Mouse (Mus musculus) inflammation-experienced regulatory T-cells, adult 6 months (primary cell): Measurements from ENCODE around the gene Ush1g. TPM values are rescaled to one million over a fixed set of nuclear protein-coding genes. Genes with fewer than 3 reads are reported as not detected.

Experiments
- ATAC-seq: one replicate; pipeline ENCODE4 v1.8.0; 2017
- polyA plus RNA-seq, 3 experiments: library from polyadenylated mRNA; unstranded; fragments of 100-300 nt; shearing (Covaris generic); gene quantifications; one replicate each; pipeline ENCODE4 v1.2.1; 2017

Ush1g gene
- polyA plus RNA-seq, 3 experiments from 2014 or later: not detected

DNA sequence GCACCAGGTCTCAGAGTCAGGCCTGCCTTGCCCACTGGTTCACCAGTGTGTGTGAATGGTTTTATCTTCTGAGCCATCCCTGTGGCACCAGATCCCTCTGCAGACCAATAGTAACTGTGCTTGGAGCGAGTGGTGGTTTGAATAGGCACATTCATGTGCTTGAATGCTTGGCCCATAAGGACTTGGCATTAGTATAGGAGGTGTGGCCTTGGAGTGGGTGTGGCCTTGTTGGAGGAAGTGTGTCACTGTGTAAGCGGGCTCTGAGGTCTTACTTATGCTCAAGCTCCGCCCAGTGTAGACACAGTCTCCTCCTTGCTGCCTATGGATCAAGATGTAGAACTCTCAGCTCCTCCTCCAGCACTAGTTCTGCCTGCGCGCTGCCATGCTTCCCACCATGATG is 34.5 kb downstream of the Ush1g start:
- no peak for ATAC-seq

DNA sequence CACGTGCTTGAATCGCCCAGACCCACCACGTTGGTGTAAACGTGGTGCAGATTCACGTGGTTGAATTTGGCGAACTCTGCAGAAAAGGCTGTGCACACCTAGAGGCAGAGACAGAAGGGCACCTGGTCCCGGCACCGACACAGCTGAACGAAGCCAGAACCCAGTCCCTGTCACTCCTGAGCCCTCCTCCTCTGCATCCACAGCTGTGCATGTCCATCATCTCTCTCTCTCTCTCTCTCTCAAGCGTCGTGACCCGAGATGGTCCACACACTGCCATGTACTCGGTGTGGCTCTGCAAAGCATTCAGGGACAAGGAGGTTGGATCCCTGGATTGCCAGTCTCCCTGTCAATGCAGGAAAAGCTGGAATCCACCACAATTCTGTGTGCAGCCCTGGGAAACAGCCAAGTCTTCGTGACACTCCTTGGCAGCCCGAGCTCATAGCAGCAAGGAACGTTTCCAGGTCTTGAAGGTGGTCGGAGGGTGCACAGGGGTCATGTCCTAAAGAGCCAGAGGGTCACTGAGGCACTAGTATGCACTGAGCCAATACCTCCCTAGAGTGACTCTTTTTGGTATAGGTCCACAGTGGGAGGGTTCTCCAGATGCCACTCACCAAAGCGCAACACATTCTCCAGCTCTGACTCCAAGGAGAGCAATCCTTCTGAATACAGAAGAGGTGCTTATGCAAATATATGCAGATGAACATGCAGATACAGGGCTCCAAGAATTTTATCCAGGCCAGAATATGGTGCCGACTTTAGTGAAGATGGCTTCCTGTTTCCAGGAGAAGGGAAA is 35.4 kb downstream of the Ush1g start:
- no peak for ATAC-seq

DNA sequence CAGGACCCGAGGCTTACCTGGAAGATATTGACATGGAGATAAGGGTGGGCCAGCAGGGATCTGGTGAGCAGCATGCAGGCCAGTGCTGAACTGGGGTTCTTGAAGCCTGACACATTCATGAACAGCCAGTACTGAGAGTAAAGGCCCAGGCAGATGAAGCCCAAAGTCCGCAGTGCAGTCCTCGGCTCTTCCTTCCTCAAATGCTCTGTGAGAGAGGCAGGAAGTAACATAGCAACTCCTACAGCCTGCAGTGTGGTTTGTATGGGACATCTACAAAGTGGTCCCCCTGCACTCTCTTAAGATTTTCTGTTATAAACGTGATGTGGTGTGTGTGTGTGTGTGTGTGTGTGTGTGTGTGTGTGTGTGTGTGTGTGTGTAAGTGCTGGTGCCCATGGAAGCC is 36.6 kb downstream of the Ush1g start:
- ATAC-seq: no peak

DNA sequence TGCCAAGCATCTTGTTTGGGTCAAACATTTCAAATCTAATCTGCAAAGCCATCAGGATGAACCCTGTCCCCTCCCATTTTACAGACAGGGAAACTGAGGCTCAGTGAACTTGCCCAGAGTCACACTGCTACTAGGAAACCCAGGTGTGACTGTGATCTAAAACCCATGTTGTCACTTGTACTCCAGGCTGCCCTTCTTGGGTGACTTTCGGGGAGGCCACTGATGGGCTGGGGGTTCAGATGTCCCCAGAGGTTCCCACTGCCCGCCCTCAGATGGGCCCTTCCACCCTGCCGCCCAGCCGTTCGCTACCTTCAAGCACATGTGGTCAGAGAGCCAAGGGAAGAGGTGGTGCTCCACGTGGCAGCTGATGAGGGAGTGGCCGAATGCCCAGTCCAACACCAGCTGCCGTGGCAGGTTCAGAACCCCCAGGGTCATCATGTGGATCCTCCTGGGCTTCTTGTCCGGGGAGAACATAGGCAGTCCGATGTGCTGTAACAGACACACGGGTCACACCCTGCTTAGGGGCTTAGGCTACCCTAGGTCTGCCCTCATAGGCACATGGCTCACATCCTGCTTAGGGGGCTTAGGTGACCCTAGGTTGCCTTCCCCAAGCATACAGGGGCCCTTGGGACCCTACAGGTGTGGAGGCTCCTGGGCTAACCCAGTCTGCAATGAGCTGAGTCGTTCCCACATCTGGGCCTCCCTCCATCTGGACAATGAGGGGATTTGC is 37.8 kb downstream of the Ush1g start:
- no peak for ATAC-seq

DNA sequence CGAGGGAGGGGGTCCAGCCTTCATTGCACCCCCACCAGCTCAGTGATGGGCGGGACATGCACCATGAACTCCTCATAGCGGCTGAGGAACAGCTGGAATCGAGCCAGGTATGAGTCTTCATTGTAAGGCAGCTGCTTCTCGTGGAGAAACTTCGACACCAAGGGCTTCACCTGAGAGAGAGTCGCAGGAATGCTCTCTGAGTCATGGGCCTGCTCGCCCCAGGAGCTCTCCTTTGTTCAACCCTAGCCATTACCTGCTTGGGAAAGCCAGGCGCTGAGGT is 38.4 kb downstream of the Ush1g start:
- ATAC-seq: no peak

DNA sequence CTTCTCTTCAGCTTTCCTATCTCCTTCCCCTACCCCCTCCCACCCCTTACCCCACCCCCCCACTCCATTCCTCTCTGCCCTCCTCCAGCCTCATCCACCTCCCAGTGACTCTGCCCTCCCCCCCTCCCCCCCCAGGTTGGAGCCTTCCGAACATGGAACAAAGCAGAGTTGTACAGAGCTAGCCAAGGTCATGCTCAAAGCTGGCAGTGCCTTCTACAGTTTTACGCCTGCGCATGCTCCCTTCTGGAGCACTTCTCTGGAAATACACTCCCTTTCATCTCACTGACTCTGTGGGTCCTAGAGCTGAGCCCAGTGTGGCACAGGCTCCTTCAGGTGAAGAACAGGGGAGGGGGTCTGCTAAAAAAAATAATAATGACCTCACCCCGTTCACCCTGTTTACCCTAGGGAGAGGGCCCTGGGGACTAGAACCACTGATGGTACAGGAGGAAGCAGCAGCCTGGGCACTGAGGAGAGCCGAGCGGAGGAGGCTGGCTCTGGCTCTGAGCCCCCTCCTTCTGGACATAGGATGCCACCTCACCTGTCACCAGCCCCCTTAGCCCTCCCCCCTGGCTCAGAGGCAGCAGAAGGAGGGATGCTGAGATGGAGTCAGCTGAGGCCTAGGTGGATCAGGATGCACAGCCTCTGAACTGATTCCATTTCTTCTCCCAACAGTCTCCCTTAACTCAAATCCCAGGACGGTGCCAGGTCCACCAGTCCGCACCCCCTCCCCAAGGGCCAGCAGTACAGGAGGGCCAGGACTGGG is 38.9 kb downstream of the Ush1g start:
- ATAC-seq: no peak

DNA sequence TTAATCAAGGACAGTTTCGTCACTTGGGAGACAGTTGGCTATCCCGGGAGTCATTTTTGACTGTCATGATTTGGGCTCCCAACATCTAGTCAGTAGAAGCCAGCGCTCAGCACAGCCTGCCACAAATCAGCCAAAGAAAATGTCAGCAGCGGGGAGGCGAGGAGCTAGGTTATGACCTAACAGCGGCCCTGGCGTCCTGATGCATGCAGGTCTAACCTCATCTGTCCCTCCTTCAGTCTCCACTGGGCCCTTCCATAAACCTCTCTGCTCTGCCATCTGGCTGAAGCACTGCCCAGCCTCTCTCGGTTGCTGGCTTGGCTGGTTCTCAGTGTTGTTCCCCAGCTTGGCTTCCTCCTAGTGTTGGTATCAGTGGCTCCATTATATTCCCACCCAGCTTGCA is 39.5 kb downstream of the Ush1g start:
- no peak for ATAC-seq

DNA sequence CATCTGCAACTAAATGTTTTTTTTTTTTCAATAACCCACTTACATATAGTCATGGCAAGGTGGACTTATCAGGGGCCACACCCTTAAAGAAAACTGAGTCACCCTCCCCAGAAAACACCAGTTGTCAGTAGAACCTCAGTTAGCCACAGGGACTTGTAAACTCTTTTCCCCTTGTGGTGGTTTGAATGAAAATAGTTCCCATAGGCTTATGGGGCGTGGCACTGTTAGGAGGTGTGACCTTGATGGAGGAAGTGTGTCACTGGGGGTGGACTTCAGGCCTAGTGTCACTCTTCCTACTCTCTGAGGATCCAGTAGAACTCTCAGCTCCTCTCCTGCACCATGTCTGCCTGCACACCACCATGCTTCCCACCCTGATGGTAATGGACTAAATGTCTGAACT is 42.1 kb downstream of the Ush1g start:
- ATAC-seq: no peak

DNA sequence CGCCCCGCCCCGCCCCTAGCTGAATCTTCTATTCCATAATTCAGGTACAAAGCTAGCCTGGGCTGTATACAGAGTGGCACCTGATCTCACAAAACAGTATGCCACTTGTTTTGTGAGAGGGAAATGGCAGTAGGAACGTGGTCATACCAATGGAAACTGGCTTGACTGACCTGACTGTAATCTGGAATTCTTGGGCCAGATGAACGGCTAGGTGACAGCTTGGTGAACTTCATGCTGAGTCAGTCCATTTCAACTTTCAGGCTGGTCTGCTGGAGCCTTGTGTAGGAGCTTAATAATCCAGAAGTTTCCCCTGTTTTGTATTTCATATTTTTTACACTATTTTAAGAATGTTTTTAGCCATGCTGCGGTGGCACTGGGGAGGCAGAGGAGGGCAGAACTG is 43.7 kb downstream of the Ush1g start:
- ATAC-seq: no peak

DNA sequence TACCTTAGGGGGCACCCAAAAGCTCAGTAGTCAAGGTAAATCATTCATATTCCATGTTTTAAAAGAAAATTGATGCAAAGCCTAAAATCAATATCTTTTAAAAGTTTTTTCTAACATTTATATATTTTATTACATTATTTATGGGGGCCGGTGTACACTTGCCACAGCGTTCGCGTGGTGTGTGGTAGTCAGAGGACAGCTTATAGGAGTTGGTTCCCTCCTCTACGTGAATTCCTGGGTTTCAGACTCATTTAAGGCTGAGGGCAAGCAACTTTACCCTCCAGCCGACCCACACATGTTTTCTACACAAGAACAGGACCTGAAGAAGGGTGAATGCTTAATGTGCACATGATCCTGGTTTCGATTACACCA is 44.3 kb downstream of the Ush1g start:
- peak; percentile 0 for ATAC-seq

DNA sequence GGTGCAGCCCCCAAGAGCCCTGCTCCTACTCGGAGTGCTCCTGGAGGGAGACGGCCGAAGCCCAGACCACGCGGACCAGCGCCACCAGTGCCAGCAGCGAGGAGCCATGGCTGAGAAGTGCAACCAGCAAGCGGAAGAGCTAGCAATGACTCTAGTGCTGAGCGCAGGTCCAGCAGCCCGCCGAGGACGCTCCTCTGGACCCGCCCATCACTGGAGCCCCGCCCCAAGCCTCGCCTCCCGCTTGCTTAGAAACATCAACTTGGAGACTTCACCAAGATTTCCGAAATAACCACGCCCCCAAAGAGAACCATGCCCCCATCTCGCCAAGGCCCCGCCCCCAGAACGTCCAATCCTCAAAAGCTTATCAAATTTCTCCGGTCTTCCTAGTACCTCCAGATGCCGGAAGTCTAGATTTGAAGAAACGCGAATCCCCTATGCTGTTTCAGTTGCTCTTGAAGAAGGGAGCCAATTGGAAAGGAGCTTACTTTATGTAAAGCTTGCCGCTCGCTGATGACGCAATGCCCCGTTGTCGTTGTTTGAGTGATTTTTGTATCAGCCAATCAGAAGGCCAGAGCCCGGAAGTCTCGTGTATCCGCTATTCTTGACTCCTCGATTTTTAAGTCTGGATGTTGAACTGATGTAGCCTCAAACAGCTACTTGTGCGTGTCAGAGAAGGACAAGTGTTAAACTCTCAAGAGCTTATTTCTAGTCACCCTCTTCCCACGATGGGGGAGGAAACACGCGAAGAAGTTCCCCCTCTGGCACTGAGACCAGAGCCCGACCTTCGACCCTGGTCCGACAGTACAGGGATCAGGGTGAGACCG is 44.8 kb downstream of the Ush1g start, which contains the start of gene Fdxr:
TSS of gene Fdxr (minus strand) at position 271 of the 824 bp plus-strand sequence.
- peak; percentile 94 for ATAC-seq

DNA sequence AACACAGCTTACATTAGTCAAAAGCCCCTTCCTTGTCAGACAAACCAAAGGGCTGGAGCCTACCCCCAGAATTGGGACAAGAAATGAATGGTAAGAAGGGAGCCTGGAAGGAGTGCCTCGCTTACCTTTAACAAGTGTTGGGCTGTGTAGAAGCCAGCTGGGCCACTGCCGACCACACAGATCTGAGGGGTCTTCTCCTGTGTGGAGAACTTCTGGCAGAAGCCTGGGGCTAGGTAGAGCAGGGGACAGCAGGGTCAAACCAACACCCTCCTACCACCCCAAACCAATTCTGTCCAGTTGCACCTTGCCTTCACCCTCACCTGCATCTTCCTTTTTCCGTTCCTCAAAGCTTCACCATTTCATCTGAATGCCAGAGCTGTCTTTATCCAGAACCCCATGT is 45.9 kb downstream of the Ush1g start:
- ATAC-seq: no peak

DNA sequence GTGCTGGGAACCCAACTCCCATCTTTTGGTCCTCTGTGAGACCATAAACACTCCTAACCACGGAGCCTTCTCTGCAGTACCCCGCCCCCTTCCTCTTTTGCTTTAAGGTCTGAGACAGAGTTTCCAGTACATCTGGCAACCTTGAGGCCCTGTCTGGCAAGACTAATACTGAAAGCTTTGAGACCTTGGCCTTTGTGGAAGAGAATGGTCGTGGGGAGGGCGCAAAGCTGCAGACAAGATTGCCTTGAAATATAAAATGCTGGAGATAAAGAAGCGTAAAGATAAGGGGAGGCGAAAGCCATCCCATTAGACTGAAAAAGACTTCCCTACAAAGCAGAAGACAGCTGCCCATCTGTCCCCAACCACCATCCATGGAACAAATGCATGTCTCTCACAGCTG is 46.3 kb downstream of the Ush1g start:
- no peak for ATAC-seq

DNA sequence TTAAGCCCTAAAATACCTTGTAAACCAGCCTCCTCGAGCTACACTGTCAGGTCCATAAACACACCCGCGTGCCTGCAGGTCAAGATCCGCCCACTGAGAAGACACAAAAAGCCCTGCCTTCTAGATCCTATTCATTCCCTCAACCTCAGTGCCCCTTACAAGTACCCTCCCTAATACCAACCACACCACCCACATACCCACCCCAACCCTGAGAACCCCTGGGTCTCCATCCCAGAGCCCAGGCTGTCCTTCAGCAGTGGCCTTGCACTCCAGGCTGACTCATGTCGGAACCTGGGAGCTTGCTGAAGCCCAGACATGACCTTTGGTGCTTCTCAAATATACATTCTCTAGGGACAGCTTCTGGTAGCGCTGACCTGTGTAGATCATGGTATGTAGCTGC is 47.1 kb downstream of the Ush1g start:
- ATAC-seq: no peak

DNA sequence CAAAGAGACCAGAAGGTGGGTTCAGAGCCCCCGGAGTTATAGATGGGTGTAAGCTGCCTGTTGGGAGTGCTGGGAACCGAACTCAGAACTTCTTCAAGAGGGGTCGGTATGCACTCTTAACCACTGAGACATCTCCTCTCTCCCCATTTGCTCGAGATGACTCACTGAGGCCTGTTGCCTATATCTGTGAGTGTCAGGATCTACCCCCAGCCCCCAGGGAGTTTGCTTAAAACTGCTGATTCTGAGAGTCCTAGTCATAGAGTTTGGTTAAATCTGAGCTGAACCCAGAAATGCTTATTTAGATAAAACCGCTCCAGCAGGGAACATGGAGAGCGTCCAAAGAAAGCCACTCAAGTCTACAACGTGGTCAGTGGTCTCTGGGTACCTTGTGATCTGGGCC is 47.7 kb downstream of the Ush1g start:
- no peak for ATAC-seq

DNA sequence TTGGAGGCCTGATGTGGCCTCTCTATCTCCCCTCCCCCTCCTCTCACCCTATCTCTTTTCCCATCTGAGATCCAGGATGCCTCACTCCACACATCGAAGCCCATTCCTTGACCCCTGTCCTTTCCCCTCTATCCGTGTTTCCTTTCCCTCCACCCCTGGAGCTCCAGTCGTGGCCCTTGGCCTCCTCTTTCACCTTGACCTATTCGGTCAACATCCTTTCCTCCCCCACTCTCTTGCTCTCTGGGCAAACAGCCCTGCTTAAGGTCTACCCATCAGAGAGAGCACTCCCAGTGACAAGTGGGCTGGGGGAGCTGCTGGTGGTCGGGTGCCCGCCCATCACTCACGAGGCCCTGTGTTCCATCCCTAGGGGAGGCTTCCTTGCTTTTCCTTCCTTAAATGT is 48.1 kb downstream of the Ush1g start:
- ATAC-seq: no peak

DNA sequence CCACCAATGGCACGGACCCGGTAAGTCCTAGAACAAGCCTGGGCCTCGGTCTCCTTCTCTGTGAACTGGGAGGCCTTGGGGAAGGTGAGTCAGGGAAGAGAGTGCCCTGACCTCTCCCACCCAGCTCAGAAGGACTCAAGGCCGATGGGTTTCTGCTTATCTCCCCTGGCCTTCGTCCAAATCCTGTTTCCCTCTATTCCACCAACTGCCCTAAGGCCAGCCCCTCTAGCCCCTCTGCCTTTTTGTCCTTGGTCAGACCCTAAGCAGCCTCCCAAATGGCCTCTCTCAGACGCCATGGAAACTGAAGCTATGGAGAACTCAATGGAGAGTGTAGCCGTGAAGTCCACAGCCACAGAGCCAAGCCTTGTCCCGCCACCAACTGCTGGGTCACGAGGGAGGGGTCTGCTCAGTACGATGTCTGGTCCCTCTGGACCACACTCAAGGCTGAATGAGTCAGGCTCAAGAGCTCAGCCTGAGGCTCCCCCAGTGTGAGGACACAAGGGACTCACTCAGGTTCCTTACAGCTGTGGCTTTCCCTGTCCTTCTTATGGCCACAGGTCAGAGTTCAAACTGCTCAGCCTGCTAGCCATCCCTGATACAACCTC is 48.8 kb downstream of the Ush1g start:
- ATAC-seq: no peak

DNA sequence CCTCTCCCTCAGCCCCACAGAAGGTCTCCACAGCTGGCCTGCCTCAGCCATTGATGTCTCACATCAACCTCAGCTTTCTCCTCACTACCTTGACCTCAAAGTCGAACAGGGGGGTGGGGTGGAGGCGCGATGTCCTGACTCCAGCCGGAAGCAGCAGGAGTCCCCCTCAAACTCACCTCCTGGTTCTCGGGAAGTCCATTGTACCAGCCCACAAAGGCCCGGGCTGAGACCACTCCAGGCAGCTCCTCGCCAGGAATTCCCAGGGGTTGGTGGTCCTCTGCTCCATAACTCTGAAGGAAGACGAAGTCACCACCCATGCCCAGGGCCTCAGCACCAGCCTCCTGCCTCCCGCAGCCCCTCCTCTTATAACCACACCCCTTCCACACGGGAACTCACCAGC is 50.4 kb downstream of the Ush1g start:
- no peak for ATAC-seq

DNA sequence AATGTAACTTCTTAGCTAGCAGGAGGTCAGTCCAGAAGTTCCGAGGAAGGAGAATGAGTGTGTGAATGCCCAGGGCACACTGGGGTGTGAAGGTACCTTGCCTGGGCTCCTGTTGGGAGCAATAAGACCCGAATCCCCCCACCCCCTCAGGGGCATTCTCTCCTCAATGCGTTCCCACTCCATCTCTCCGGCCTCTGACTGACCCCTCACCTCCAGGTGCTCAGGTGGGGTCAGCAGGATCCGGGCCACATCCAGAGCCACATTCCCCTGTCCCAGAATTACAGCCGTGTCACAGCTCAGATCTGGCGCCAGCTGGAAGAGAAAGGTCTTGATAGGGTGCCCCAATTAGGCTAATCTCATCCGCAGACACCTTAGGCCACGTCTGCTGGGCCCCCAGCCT is 50.8 kb downstream of the Ush1g start:
- no peak for ATAC-seq

DNA sequence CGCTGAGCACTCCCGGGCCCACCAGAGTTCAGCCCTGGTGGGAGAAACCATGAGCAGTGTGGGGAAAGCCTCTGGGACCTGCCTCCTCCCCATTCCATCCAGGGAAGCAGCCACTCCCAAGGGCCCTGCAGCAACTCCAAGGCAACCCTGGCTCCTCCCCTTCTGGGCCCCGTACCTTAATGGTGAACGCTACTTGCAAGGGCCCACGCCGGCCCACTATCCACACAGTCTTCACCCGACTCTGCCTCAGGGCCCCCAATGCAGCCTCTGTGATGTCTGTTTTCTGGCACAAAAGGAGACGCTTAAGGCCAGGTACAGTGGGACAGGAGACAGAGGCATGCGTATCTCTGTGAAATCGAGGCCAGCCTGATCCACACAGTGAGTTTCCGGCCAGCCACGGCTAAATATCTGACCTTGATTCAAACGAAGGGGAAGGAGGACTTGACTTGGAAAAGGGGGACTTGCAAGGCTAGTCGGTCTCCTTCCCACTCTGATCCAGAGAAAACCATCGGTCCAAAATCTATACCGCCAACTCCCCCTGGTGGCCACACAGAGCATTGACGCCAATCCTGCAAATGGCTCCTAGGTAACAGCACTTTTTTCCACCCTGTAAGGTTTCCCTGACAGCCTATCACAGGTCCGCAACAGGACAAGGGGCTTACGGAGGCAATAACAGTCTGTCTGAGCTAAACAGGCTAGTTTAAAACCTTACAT is 51.5 kb downstream of the Ush1g start:
- no peak for ATAC-seq

DNA sequence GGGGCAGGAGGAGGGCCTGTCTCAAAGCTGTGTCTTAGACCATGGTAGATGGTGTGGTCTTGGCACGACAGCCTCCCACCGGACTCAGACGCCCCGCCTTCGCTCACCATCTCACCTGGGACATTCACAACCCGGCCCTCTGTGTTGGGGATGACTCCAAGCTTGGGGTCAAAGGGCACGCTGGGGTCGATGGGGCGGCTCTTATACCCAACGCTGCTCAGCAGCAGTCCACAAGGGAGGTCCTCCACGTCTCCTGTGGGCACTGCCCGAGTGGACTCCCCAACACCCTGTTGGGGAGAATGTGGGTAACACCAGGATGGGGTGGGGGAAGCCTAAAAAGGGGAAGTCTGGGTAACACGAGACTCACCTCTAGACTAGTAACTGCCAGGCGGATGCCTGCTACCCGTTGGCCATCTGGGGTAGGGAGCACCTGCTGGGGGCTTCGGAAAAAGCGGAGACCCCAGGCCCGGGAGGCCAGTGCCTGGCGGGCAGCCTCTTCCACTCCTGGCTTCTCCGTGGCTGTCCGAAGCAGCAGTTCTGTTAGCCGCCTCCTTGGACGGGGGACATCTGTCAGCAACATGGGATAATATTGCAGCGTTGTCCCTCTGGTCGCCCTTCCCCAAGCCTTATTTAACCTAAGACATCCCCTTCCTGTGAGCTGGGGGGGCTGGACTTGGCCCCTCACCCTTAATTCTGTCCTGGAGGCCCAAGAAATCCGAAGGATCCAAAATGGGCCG is 52.3 kb downstream of the Ush1g start:
- no peak for ATAC-seq
